Mouse (Mus musculus): Measurements from ENCODE around the gene Srebf1. TPM values are rescaled to one million over a fixed set of nuclear protein-coding genes. Genes with fewer than 3 reads are reported as not detected.

The Srebf1 gene
- polyA plus RNA-seq, 1 experiment: 64.1 TPM

DNA sequence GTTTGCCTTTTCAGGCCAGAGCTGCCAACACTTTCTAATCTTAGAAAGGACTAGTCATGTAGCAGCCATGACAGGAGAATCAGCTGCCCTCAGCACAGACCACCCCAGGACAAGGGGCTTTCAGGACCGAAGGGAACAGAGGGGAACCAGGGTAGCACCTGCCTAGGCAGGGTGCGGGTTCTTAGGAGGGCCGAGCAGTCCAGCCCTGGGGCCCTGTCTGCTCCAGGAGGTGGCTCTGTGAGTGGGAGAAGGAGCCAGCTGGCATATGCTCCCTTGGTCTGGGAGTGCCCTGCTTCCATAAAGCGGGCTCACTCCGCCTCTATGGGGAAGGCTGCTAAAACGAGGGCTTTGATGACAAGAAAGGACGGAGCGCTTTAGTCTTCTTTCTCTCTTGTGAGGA, 10.9 kb upstream of the Srebf1 start:
- no peaks in the 10 kb centered on the region for H3K27me3 ChIP-seq (ENCODE audit: control insufficient read depth, insufficient read depth, insufficient read length)
- H3K79me2 ChIP-seq (ENCODE audit: control insufficient read depth, insufficient read depth): no peaks in the 10 kb centered on the region
- no peaks in the 10 kb centered on the region for H3K36me3 ChIP-seq (ENCODE audit: control insufficient read depth, insufficient read depth)
- no peak for TF ChIP-seq CEBPB (IDR thresholded peaks at IDR 0.05; ENCODE audit: low read depth)
- no peak for TF ChIP-seq FOSL1 (IDR thresholded peaks at IDR 0.05; ENCODE audit: insufficient read depth, low read length, poor library complexity, severe bottlenecking)
- no peak for TF ChIP-seq CTCF (IDR thresholded peaks at IDR 0.05; ENCODE audit: control insufficient read depth, insufficient read depth, insufficient read length)
- TF ChIP-seq USF1 (IDR thresholded peaks at IDR 0.05; ENCODE audit: low read depth): no peak
- TF ChIP-seq MYOD1 (IDR thresholded peaks at IDR 0.05; ENCODE audit: control insufficient read depth, insufficient read length, low read depth): no peak
- no peak for TF ChIP-seq MAX (IDR thresholded peaks at IDR 0.05)
- TF ChIP-seq MYOG (IDR thresholded peaks at IDR 0.05; ENCODE audit: control insufficient read depth, extremely low read depth, insufficient read length): no peak
- no peak overlapping the region for H3K4me3 ChIP-seq (ENCODE audit: insufficient read depth, poor library complexity, severe bottlenecking)
- no peak overlapping the region for H3ac ChIP-seq (ENCODE audit: control insufficient read depth, insufficient read length, low read depth)
- H3K79me3 ChIP-seq (ENCODE audit: low read depth): no peaks in the 10 kb centered on the region

GRCm38 (mm10) chr11:60232441-60233058, 10.2 kb upstream of the Srebf1 start:
- TF ChIP-seq MYOD1 (IDR thresholded peaks at IDR 0.05; ENCODE audit: control insufficient read depth, insufficient read length, low read depth) (no peak), MYOG (IDR thresholded peaks at IDR 0.05; ENCODE audit: control insufficient read depth, extremely low read depth, insufficient read length) (no peak), FOSL1 (IDR thresholded peaks at IDR 0.05; ENCODE audit: insufficient read depth, low read length, poor library complexity, severe bottlenecking) (no peak)
- no peaks in the 10 kb centered on the region for H3K36me3 ChIP-seq (ENCODE audit: control insufficient read depth, insufficient read depth)
- H3ac ChIP-seq (ENCODE audit: control insufficient read depth, insufficient read length, low read depth): no peak overlapping the region
- no peaks in the 10 kb centered on the region for H3K79me2 ChIP-seq (ENCODE audit: control insufficient read depth, insufficient read depth)
- no peaks in the 10 kb centered on the region for H3K27me3 ChIP-seq (ENCODE audit: control insufficient read depth, insufficient read depth, insufficient read length)
- no peak overlapping the region for H3K4me3 ChIP-seq (ENCODE audit: insufficient read depth, poor library complexity, severe bottlenecking)
- H3K79me3 ChIP-seq (ENCODE audit: low read depth): no peaks in the 10 kb centered on the region

DNA sequence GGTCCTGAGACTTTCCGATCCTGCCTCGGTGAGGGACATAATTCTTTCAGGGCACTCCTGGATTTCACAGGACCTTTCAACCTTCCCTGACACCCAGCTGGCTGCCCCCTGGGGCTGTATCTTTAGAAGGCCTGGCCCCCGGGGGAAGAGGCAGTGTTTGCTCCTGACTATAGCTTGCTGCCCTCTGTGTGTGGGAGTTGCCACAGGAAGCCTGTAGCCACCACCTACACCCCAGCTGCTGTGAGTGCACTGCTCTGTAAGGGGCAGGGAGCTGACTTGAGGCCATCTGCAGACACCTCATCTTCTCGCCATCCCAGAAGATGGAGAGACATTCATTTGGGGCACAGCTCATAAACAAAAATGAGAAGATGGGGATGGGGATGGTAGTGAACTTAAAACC, 9.6 kb upstream of the Srebf1 start:
- Histone ChIP-seq H3ac (ENCODE audit: control insufficient read depth, insufficient read length, low read depth) (no peak overlapping the region), H3K36me3 (ENCODE audit: control insufficient read depth, insufficient read depth) (no peaks in the 10 kb centered on the region), H3K27me3 (ENCODE audit: control insufficient read depth, insufficient read depth, insufficient read length) (no peaks in the 10 kb centered on the region), H3K4me3 (ENCODE audit: insufficient read depth, poor library complexity, severe bottlenecking) (no peak overlapping the region), H3K79me2 (ENCODE audit: control insufficient read depth, insufficient read depth) (no peaks in the 10 kb centered on the region), H3K79me3 (ENCODE audit: low read depth) (no peaks in the 10 kb centered on the region)
- TF ChIP-seq MYOG (IDR thresholded peaks at IDR 0.05; ENCODE audit: control insufficient read depth, extremely low read depth, insufficient read length) (no peak), CTCF (IDR thresholded peaks at IDR 0.05; ENCODE audit: control insufficient read depth, insufficient read depth, insufficient read length) (no peak), USF1 (IDR thresholded peaks at IDR 0.05; ENCODE audit: low read depth) (no peak), CEBPB (IDR thresholded peaks at IDR 0.05; ENCODE audit: low read depth) (no peak), FOSL1 (IDR thresholded peaks at IDR 0.05; ENCODE audit: insufficient read depth, low read length, poor library complexity, severe bottlenecking) (no peak)

GRCm38 (mm10) chr11:60231326-60231725, 8.9 kb upstream of the Srebf1 start:
- TF ChIP-seq MYOD1 (IDR thresholded peaks at IDR 0.05; ENCODE audit: control insufficient read depth, insufficient read length, low read depth) (no peak), CEBPB (IDR thresholded peaks at IDR 0.05; ENCODE audit: low read depth) (no peak), MYOG (IDR thresholded peaks at IDR 0.05; ENCODE audit: control insufficient read depth, extremely low read depth, insufficient read length) (no peak), USF1 (IDR thresholded peaks at IDR 0.05; ENCODE audit: low read depth) (no peak), CTCF (IDR thresholded peaks at IDR 0.05; ENCODE audit: control insufficient read depth, insufficient read depth, insufficient read length) (no peak), MAX (IDR thresholded peaks at IDR 0.05) (no peak), FOSL1 (IDR thresholded peaks at IDR 0.05; ENCODE audit: insufficient read depth, low read length, poor library complexity, severe bottlenecking) (no peak)
- Histone ChIP-seq H3K79me3 (ENCODE audit: low read depth) (no peaks in the 10 kb centered on the region), H3ac (ENCODE audit: control insufficient read depth, insufficient read length, low read depth) (no peak overlapping the region), H3K36me3 (ENCODE audit: control insufficient read depth, insufficient read depth) (no peaks in the 10 kb centered on the region), H3K27me3 (ENCODE audit: control insufficient read depth, insufficient read depth, insufficient read length) (no peaks in the 10 kb centered on the region), H3K79me2 (ENCODE audit: control insufficient read depth, insufficient read depth) (no peaks in the 10 kb centered on the region), H3K4me3 (ENCODE audit: insufficient read depth, poor library complexity, severe bottlenecking) (no peak overlapping the region)

GRCm38 (mm10) chr11:60230512-60230911, 8.1 kb upstream of the Srebf1 start:
- Histone ChIP-seq H3K79me3 (ENCODE audit: low read depth) (no peaks in the 10 kb centered on the region), H3ac (ENCODE audit: control insufficient read depth, insufficient read length, low read depth) (no peak overlapping the region), H3K36me3 (ENCODE audit: control insufficient read depth, insufficient read depth) (no peaks in the 10 kb centered on the region), H3K4me3 (ENCODE audit: insufficient read depth, poor library complexity, severe bottlenecking) (no peak overlapping the region), H3K27me3 (ENCODE audit: control insufficient read depth, insufficient read depth, insufficient read length) (no peaks in the 10 kb centered on the region), H3K79me2 (ENCODE audit: control insufficient read depth, insufficient read depth) (no peaks in the 10 kb centered on the region)
- TF ChIP-seq MYOD1 (IDR thresholded peaks at IDR 0.05; ENCODE audit: control insufficient read depth, insufficient read length, low read depth) (no peak), MAX (IDR thresholded peaks at IDR 0.05) (no peak), CEBPB (IDR thresholded peaks at IDR 0.05; ENCODE audit: low read depth) (no peak), MYOG (IDR thresholded peaks at IDR 0.05; ENCODE audit: control insufficient read depth, extremely low read depth, insufficient read length) (no peak), USF1 (IDR thresholded peaks at IDR 0.05; ENCODE audit: low read depth) (no peak)

- no peak overlapping the region for H3K4me3 ChIP-seq (ENCODE audit: insufficient read depth, poor library complexity, severe bottlenecking)
These were observed 7.4 kb upstream of the Srebf1 start for GRCm38 (mm10) chr11:60229821-60230220.

More at GRCm38 (mm10) chr11:60229821-60230220, 7.4 kb upstream of the Srebf1 start:
- TF ChIP-seq CEBPB (IDR thresholded peaks at IDR 0.05; ENCODE audit: low read depth) (no peak), FOSL1 (IDR thresholded peaks at IDR 0.05; ENCODE audit: insufficient read depth, low read length, poor library complexity, severe bottlenecking) (no peak), MYOD1 (IDR thresholded peaks at IDR 0.05; ENCODE audit: control insufficient read depth, insufficient read length, low read depth) (no peak), MAX (IDR thresholded peaks at IDR 0.05) (no peak), CTCF (IDR thresholded peaks at IDR 0.05; ENCODE audit: control insufficient read depth, insufficient read depth, insufficient read length) (no peak), USF1 (IDR thresholded peaks at IDR 0.05; ENCODE audit: low read depth) (no peak), MYOG (IDR thresholded peaks at IDR 0.05; ENCODE audit: control insufficient read depth, extremely low read depth, insufficient read length) (no peak)
- no peaks in the 10 kb centered on the region for H3K79me3 ChIP-seq (ENCODE audit: low read depth)
- no peaks in the 10 kb centered on the region for H3K79me2 ChIP-seq (ENCODE audit: control insufficient read depth, insufficient read depth)
- H3K27me3 ChIP-seq (ENCODE audit: control insufficient read depth, insufficient read depth, insufficient read length): no peaks in the 10 kb centered on the region
- H3ac ChIP-seq (ENCODE audit: control insufficient read depth, insufficient read length, low read depth): no peak overlapping the region
- H3K36me3 ChIP-seq (ENCODE audit: control insufficient read depth, insufficient read depth): no peaks in the 10 kb centered on the region

Measured in C2C12 (cell line).